Mouse (Mus musculus) adrenal gland, adult 2 months (tissue): Measurements from ENCODE around the gene Brsk1. TPM values are rescaled to one million over a fixed set of nuclear protein-coding genes. Genes with fewer than 3 reads are reported as not detected.

Experiments
- DNase-seq: peaks from one replicate; pipeline ENCODE4 v3.0.0; 2021
- long read RNA-seq: library from polyadenylated mRNA; stranded (forward); transcript quantifications from one replicate; pipeline ENCODE4 v2.0.0, GENCODE M21; 2021
- polyA plus RNA-seq: library from polyadenylated mRNA; depleted of rRNA; stranded (reverse); fragments of >200 nt; gene quantifications from 2 replicates; pipeline ENCODE4 v1.2.3, GENCODE M21; 2012; rRNA removed
- total RNA-seq, 2 experiments: library from RNA; stranded (reverse); gene quantifications; 2 replicates each; pipeline ENCODE4 v1.2.3; 2021

Gene Brsk1
- total RNA-seq (1 to 10 TPM; 3.1 to 6.5 TPM), polyA plus RNA-seq (8.3 and 9.8 TPM in 2 replicates)
- long read RNA-seq, result 0 reads

- DNase-seq, result peak; percentile 67
Observed at GRCm38 (mm10) chr7:4690387-4690786, at the start of gene Brsk1. Brsk1 (plus strand) TSS chr7:4690604.

DNA sequence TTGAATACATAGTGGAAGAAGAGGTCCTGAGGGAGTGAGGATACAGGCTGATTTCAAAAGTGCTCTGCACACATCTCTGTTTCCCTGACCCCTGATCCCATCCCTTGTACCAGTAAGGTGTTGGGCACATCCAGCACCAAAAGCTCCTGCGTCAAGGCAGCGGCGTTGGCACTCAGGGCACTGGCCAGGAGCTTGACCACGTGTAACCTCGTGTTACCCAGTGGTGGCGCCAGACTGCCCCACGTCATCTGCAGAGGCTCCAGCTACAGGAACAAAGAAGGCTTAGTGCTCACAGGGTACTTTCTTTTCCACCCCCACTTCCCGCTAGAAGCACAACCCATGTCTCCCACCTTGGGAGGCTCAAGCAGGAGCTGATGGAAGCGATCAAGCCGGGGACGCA is 49.2 kb upstream of the Brsk1 start:
- no peak for DNase-seq

GRCm38 (mm10) chr7:4641956-4642355 is 48.4 kb upstream of the Brsk1 start:
- DNase-seq, result no peak

GRCm38 (mm10) chr7:4643225-4643624 is 47.2 kb upstream of the Brsk1 start:
- DNase-seq, result no peak

DNA sequence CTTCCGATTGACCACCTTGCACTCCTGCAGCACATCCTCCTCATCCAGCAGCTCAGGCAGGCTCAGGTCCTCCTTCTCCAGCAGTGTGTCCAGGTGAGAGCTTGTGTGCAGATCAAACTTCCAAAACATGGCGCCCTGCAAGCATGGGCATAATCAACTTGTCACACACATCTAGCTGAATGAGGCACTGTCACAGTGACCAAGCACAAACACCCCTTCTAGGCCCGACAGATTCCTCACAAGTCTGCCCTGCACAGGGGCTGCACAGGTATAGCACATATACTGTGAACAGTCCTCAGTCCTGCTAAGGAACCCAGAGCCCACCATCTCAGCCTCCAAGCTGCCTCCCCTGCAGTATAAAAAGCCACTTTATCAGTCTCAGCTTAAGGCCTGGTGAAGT is 43.6 kb upstream of the Brsk1 start:
- DNase-seq, result no peak

DNA sequence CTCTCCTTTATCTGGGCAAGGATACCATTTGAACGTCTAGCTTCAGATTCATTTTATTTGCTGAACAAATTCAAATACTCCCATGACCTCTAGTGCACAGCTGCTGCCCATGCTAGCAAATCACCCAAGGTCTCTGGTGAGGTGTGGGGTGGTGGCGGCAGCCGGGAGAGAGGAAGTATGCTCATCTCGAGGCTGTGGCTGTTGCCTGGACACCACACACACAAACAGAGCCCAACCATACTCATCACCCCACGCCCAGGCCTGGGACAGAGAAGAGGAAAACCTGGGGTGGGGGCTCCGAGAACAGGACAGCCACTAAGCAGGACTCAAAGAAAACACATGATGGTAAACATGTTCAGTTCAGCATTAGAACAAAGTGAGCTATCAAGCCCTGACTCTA is 43.1 kb upstream of the Brsk1 start:
- peak; percentile 51 for DNase-seq

DNA sequence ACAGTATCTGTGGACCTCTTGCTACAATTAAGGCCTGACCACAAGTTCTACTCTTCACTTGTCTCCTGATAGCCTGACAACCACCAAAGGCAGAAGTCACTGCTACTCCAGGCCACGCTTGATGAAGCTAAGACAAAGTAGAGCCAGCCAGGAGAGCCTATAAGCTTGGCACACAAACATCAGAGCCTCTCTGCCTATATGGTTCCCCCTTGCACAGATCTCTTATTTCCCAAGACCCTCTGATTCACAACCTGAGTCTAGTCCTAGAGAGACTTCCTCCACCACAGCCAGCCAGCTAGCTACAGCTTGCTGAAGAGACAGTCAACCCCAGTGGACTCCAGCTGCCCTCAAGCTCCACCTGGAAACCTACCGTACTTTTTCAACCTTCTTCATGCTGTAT is 42.4 kb upstream of the Brsk1 start:
- DNase-seq, result no peak

- no peak for DNase-seq
Observed at GRCm38 (mm10) chr7:4651581-4651980, 38.8 kb upstream of the Brsk1 start.

- DNase-seq, result no peak
Observed at GRCm38 (mm10) chr7:4652726-4653125, 37.7 kb upstream of the Brsk1 start.

GRCm38 (mm10) chr7:4653351-4653750 is 37.1 kb upstream of the Brsk1 start:
- DNase-seq, result no peak

DNA sequence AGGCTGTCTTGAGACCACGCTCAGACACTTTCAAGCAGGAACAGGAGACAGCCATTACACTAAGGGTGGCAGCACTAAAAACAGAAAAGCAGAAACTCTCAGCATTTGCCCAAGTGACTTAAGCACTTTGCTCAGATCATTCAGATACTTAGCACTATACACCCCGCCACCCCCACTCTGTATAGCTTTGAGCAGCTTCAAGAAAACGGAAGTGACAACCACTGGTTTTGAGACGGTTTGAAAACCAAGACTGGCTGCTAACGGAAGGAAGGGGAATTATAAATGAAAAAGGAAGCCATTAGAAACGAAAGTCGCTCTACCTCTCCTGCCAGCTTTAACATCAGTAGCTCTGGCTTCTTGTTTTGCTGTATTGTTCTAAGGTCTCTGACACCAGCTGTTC is 36.6 kb upstream of the Brsk1 start:
- no peak for DNase-seq

DNA sequence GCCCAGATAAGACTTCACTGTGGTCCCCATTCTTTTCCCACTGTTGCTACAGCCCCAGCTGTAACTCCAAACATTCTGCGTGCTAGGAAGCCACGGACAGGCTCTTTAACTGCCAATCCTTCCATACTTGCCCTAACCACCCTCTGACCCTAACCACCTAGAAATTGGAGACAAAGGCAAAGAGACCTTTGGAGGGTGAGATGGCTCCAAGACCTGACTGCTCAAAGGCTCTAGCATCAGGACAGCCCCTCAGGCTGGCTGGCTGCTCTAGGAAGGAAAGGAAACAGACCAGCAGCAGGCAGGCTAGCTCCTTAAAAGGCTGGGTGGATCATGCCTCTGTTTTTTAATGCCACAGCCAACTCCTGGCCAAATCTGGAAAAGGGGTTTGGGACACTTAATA is 36.2 kb upstream of the Brsk1 start:
- no peak for DNase-seq

GRCm38 (mm10) chr7:4655393-4655792 is 35.0 kb upstream of the Brsk1 start:
- no peak for DNase-seq

DNA sequence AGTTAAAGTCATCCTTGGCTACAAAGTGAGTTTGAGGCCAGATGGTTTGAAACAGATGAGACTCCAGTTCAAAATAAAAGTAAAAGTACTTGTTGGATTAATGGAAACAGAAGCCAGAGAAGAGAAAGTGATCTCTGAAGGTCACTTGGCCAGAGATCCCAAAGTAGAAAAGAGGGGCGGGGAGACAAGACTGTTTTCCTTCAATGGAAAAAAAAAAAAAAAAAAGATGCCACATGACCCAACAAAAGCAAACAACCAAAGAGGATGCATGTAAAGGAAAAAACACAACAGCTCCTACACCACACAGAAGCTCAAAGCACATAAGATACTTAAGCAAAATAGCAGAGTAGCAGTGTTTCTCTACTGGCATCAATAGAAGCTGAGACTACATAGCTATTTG is 34.5 kb upstream of the Brsk1 start:
- DNase-seq, result no peak

- DNase-seq, result no peak
Observed at GRCm38 (mm10) chr7:4656818-4657217, 33.6 kb upstream of the Brsk1 start.

- DNase-seq, result no peak
Observed at GRCm38 (mm10) chr7:4657521-4658127, 32.8 kb upstream of the Brsk1 start.

- peak; percentile 44 for DNase-seq
Observed at GRCm38 (mm10) chr7:4658128-4658907, 32.1 kb upstream of the Brsk1 start.

DNA sequence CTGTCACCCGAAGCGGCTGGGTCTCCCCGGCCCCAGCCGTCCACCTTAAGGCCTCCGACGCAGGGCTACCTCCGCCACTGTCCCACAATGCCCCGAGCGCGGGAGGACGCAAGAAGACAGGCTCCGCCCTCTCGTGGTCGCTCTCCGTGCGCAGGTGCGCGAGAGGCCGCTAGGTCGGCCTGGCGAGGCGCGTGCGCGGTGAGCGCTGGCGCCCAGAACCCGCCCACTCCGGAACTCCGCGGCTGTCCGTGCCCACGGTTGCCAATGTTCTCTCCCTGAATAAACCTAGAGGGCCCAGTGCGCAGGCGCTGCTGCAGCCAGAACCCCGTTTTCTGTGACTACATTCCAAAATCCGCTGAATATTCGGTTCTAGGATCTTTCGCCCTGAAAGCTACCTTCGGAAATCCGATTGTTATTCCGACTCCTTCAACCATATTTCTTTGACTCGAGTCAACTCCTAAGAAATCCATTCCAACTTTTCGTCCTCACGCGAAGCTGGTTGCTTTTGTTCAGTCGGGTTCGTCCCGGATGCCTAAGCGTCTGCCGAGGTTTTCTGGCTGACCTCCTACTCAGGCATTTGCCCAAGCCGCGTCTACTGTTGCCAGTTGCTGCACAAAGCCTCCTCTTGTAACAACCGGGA is 31.4 kb upstream of the Brsk1 start, which contains the start of gene Ppp6r1:
Gene Ppp6r1 (minus strand): TSS at position 108 of the 640 bp plus-strand sequence.
- peak; percentile 99 for DNase-seq

GRCm38 (mm10) chr7:4659911-4660443 is 30.4 kb upstream of the Brsk1 start:
- no peak for DNase-seq

GRCm38 (mm10) chr7:4663179-4663578 is 27.2 kb upstream of the Brsk1 start:
- no peak for DNase-seq

- DNase-seq, result no peak
Observed at GRCm38 (mm10) chr7:4663742-4664141, 26.7 kb upstream of the Brsk1 start.

- peak; percentile 70 for DNase-seq
Observed at GRCm38 (mm10) chr7:4666871-4667270, 23.5 kb upstream of the Brsk1 start.

GRCm38 (mm10) chr7:4668506-4668905 is 21.9 kb upstream of the Brsk1 start:
- no peak for DNase-seq
